Mouse (Mus musculus) liver, postnatal 0 days (tissue): ENCODE measurements around the gene Ddx18. TPM values are rescaled to one million over a fixed set of nuclear protein-coding genes. Genes with fewer than 3 reads are reported as not detected.
A peak's percentile ranks its signal among the peaks of the same experiment; 100 is the strongest.

Source experiments
- ATAC-seq: fragments of 200-750 bp; cut with Nextera tagmentation; 2 replicates; pipeline ENCODE4 v1.8.0; 2017; ENCODE audit warnings: mild to moderate bottlenecking, moderate library complexity
- DNase-seq: peaks from one replicate; pipeline ENCODE4 v3.0.0-alpha.2; 2016
- H3K27ac ChIP-seq: fragments of 300-500 bp; sonication (generic); 2 replicates; pipeline ENCODE4 v1.5.1; 2014; ENCODE audit warnings: antibody characterized with exemption, moderate library complexity, mild to moderate bottlenecking, low read depth
- H3K27me3 ChIP-seq: fragments of 300-500 bp; sonication (generic); 2 replicates; pipeline ENCODE4 v1.6.1; 2014; ENCODE audit warnings: low read length, control low read depth, mixed read lengths; ENCODE audit not compliant: insufficient read depth
- H3K36me3 ChIP-seq: fragments of 300-500 bp; sonication (generic); replicated peaks from 2 replicates; pipeline ENCODE4 v1.6.1; 2014; ENCODE audit warnings: mild to moderate bottlenecking, control low read depth, low read length, moderate library complexity, mixed read lengths; ENCODE audit not compliant: insufficient read depth
- H3K4me1 ChIP-seq: fragments of 300-500 bp; sonication (generic); 2 replicates; pipeline ENCODE4 v1.6.1; 2014; ENCODE audit warnings: antibody characterized with exemption, mild to moderate bottlenecking, control low read depth; ENCODE audit not compliant: insufficient read depth
- H3K4me2 ChIP-seq: fragments of 300-500 bp; sonication (generic); 2 replicates; pipeline ENCODE4 v1.6.1; 2014; ENCODE audit warnings: low read depth, mild to moderate bottlenecking, low read length, moderate library complexity, mixed read lengths
- H3K4me3 ChIP-seq: fragments of 300-500 bp; sonication (generic); 2 replicates; pipeline ENCODE4 v1.5.1; 2014; ENCODE audit warnings: low read depth, low read length
- H3K9ac ChIP-seq: fragments of 300-500 bp; sonication (generic); replicated peaks from 2 replicates; pipeline ENCODE4 v1.6.1; 2014; ENCODE audit warnings: mild to moderate bottlenecking, moderate library complexity
- H3K9me3 ChIP-seq: fragments of 300-500 bp; sonication (generic); 2 replicates; pipeline ENCODE4 v1.6.1; 2016; ENCODE audit warnings: mild to moderate bottlenecking, control low read depth, low read length, mixed read lengths
- CTCF ChIP-seq: sonication (generic); IDR thresholded peaks from 2 replicates; pipeline ENCODE4 v1.5.1; 2016; ENCODE audit warnings: antibody characterized with exemption, low read depth
- EP300 ChIP-seq: IDR thresholded peaks from 2 replicates; pipeline ENCODE4 v1.6.1; 2016; ENCODE audit warnings: antibody characterized with exemption, low read depth, mild to moderate bottlenecking
- WGBS: fragments of 180-500 bp; shearing (Covaris S2); extraction: QIAGEN DNeasy Blood & Tissue Kit; methylation state at CpG from one replicate; pipeline ENCODE4 v1.1.7; 2014; ENCODE audit not compliant: insufficient replicate concordance; 5-methylcytosine and 5-hydroxymethylcytosine counted together
- polyA plus RNA-seq: library from polyadenylated mRNA; unstranded; fragments of >200 nt; fragmentation: Nextera tagmentation; extraction: Ambion mirVana; gene quantifications from 2 replicates; pipeline ENCODE4 v1.2.1, GENCODE M21; 2015

Ddx18 gene
- polyA plus RNA-seq, 1 experiment from 2014 or later, result 27.1 TPM

GRCm38 (mm10) chr1:121596951-121597625, 29.3 kb upstream of the Ddx18 start:
- Histone ChIP-seq H3K27me3 (no peaks in the 10 kb centered on the region), H3K9ac (no peak overlapping the region), H3K4me1 (no peaks in the 10 kb centered on the region), H3K4me3 (no peak overlapping the region), H3K36me3 (no peaks in the 10 kb centered on the region), H3K27ac (no peak overlapping the region), H3K4me2 (no peak overlapping the region), H3K9me3 (no peaks in the 10 kb centered on the region)
- DNase-seq (no peak), ATAC-seq (no peak)
- WGBS, result 31% methylated on average over 4 of the region's 4 CpGs
- TF ChIP-seq EP300 (no peak), CTCF (peak; percentile 18; the same call in 1 of the 2 replicates)

- WGBS, result 54% methylated on average over 6 of the region's 6 CpGs
- Histone ChIP-seq H3K9ac (no peak overlapping the region), H3K27me3 (no peaks in the 10 kb centered on the region), H3K36me3 (no peaks in the 10 kb centered on the region), H3K4me1 (no peaks in the 10 kb centered on the region), H3K4me2 (no peak overlapping the region), H3K27ac (no peak overlapping the region), H3K4me3 (no peak overlapping the region), H3K9me3 (no peaks in the 10 kb centered on the region)
- TF ChIP-seq CTCF (no peak), EP300 (no peak)
- ATAC-seq (no peak), DNase-seq (no peak)
Measured at GRCm38 (mm10) chr1:121584838-121585237, 17.0 kb upstream of the Ddx18 start.

- 70% methylated on average over 5 of the region's 5 CpGs for WGBS
- DNase-seq (no peak), ATAC-seq (no peak)
- H3K9me3 ChIP-seq, result no peaks in the 10 kb centered on the region
- H3K4me1 ChIP-seq, result no peaks in the 10 kb centered on the region
- H3K27me3 ChIP-seq, result no peaks in the 10 kb centered on the region
- no peak overlapping the region for H3K27ac ChIP-seq
- no peak overlapping the region for H3K4me2 ChIP-seq
- TF ChIP-seq CTCF (no peak), EP300 (no peak)
- H3K4me3 ChIP-seq, result no peak overlapping the region
- H3K9ac ChIP-seq, result no peak overlapping the region
- no peaks in the 10 kb centered on the region for H3K36me3 ChIP-seq
Measured at GRCm38 (mm10) chr1:121581133-121581855, 13.5 kb upstream of the Ddx18 start.

- DNase-seq (no peak), ATAC-seq (no peak)
- Histone ChIP-seq H3K9me3 (no peaks in the 10 kb centered on the region), H3K27me3 (no peaks in the 10 kb centered on the region), H3K4me2 (no peak overlapping the region), H3K27ac (no peak overlapping the region), H3K4me1 (no peaks in the 10 kb centered on the region), H3K36me3 (no peaks in the 10 kb centered on the region), H3K9ac (no peak overlapping the region), H3K4me3 (no peak overlapping the region)
- no peak for TF ChIP-seq EP300
- no peak for TF ChIP-seq CTCF
- WGBS, result 43% methylated on average over 1 of the region's 1 CpGs
Measured at GRCm38 (mm10) chr1:121577491-121577890, 9.7 kb upstream of the Ddx18 start.

- H3K4me1 ChIP-seq, result no peaks in the 10 kb centered on the region
- no peak overlapping the region for H3K4me3 ChIP-seq
- H3K27ac ChIP-seq, result no peak overlapping the region
- H3K27me3 ChIP-seq, result no peaks in the 10 kb centered on the region
- 77% methylated on average over 7 of the region's 7 CpGs for WGBS
- DNase-seq, result no peak
- H3K4me2 ChIP-seq, result no peak overlapping the region
- no peak for ATAC-seq
- no peaks in the 10 kb centered on the region for H3K9me3 ChIP-seq
- no peaks in the 10 kb centered on the region for H3K36me3 ChIP-seq
- no peak overlapping the region for H3K9ac ChIP-seq
- TF ChIP-seq CTCF (no peak), EP300 (no peak)
Measured at GRCm38 (mm10) chr1:121570522-121570921, 2.7 kb upstream of the Ddx18 start.

- Histone ChIP-seq H3K27me3 (no peaks in the 10 kb centered on the region), H3K36me3 (peaks cover 78% of the 10 kb centered on the region), H3K4me3 (no peak overlapping the region), H3K9ac (no peak overlapping the region), H3K9me3 (no peaks in the 10 kb centered on the region), H3K27ac (no peak overlapping the region), H3K4me1 (no peaks in the 10 kb centered on the region), H3K4me2 (no peak overlapping the region)
- 81% methylated on average over 5 of the region's 5 CpGs for WGBS
- DNase-seq (no peak), ATAC-seq (no peak)
- TF ChIP-seq CTCF (no peak), EP300 (no peak)
Measured at GRCm38 (mm10) chr1:121557861-121558260, 9.9 kb downstream of the Ddx18 start.
